15 mouse cellular contexts compared by ENCODE assay signal in the genomic region with DNA sequence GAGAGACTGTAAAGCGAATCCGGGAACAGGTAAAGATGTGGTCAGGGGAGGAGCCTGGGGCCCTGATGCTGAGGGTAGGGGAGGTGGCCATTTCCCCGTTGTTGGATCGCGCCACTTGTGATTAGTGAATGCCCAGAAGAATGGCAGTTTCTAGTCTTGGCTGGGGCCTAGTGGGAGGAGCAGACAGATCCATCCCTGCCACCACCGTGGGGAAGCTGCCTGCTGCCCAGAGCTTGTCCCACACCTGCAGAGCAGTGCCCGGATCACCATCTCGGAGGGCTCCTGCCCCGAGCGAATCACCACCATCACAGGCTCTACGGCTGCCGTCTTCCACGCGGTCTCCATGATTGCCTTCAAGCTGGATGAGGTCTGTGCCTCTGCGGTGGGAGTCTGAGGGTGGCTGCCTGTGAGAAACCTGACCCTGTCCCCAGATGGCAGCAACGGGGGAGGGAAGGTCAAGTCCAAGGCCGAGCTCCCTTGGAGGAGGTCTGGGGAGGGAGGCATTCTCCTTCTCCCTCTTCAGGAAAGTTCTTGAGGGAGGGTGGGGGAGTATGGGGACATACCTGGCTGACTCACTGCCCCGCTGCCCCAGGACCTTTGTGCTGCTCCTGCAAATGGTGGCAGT. TPM values are rescaled to one million over a fixed set of nuclear protein-coding genes. Genes with fewer than 3 reads are reported as not detected.
A peak's percentile ranks its signal among the peaks of the same experiment; 100 is the strongest.
DNase-seq lines count a peak whose midpoint lies in the region; ATAC-seq and TF ChIP-seq lines count a peak whose summit lies in the region.
"Had no signal": no experiment of that assay in that cellular context is flagged by ENCODE, and none has a peak within 500 bp of the region (broad histone marks: within the 10 kb centered on the region; RNA-seq: fewer than 3 reads in every experiment).

No protein-coding gene starts in this region.

- WGBS in embryonic facial prominence, embryonic 12.5 days: 70% methylated on average over 18 of the region's 18 CpGs

- 0 out of 2 replicates have a peak, but pooled peaks cover 8% of the 10 kb centered on the region for H3K27me3 ChIP-seq in embryonic facial prominence, embryonic 12.5 days

- H3K4me1 ChIP-seq in embryonic facial prominence, embryonic 12.5 days: peaks cover 52% of the 10 kb centered on the region

- intact Hi-C loops in gastrocnemius, adult 2 months (cut with DNase I): no loop called here
- intact Hi-C loops in left cerebral cortex, postnatal 4 days (cut with DNase I): no loop called here
- intact Hi-C loops in left cerebral cortex, postnatal 10 days (cut with DNase I): no loop called here

- ATAC-seq in embryonic facial prominence, embryonic 12.5 days (ENCODE audit: insufficient number of reproducible peaks, insufficient read depth, low FRiP score, low TSS enrichment): no peak
- no peak for ATAC-seq in CD4-positive, CD25-positive, alpha-beta regulatory T cell, adult 4 months

- no peak overlapping the region; the same call in 1 of the 2 replicates for H3K9ac ChIP-seq in embryonic facial prominence, embryonic 12.5 days
- H3K9ac ChIP-seq: forebrain, embryonic 12.5 days; limb, embryonic 15.5 days had no signal

- H3K36me3 ChIP-seq in embryonic facial prominence, embryonic 12.5 days: peaks cover 42% of the 10 kb centered on the region

- DNase-seq in gastrocnemius, adult 2 months: peak; percentile 59
- no peak for DNase-seq in gastrocnemius, adult 8-10 months (ENCODE audit: low spot score in 2 of 2)
- peak; percentile 52 for DNase-seq in left cerebral cortex, postnatal 4 days
- no peak for DNase-seq in left cerebral cortex, postnatal 10 days (ENCODE audit: extremely low spot score in 1 of 2, low spot score in 2 of 2)
- DNase-seq in cerebellum, adult 18-20 months: peak; percentile 82 to 86
- DNase-seq in c-Kit-positive CD71-positive TER-119-positive erythroid progenitor cells, embryonic 14.5 days (ENCODE audit: low spot score): no peak
- DNase-seq: heart, adult 18-20 months; lung, adult 18-20 months; right cerebral cortex, postnatal 14 days had no signal

- no peak overlapping the region for H3K4me3 ChIP-seq in gastrocnemius, adult 2 months
- no peak overlapping the region for H3K4me3 ChIP-seq in embryonic facial prominence, embryonic 12.5 days
- H3K4me3 ChIP-seq: forebrain, embryonic 12.5 days; limb, embryonic 15.5 days had no signal

- no peaks in the 10 kb centered on the region for H3K9me3 ChIP-seq in embryonic facial prominence, embryonic 12.5 days
- H3K9me3 ChIP-seq: forebrain, embryonic 12.5 days; limb, embryonic 15.5 days had no signal

- H3K27ac ChIP-seq in gastrocnemius, adult 2 months: peak overlapping the region; percentile 28; the same call in 1 of the 2 replicates
- H3K27ac ChIP-seq in embryonic facial prominence, embryonic 12.5 days: peak overlapping the region; percentile 30; the same call in 1 of the 2 replicates
- H3K27ac ChIP-seq: forebrain, embryonic 12.5 days; limb, embryonic 15.5 days; macrophage had no signal

- no peak overlapping the region for H3K4me2 ChIP-seq in embryonic facial prominence, embryonic 12.5 days (replicated peaks)
- H3K4me2 ChIP-seq: forebrain, embryonic 12.5 days; limb, embryonic 15.5 days had no signal

- no peak for TF ChIP-seq CTCF in gastrocnemius, adult 2 months (IDR thresholded peaks at IDR 0.05)

RNA-seq across cellular contexts. Expression of a gene that starts 5.2 kb away (rescaled TPM):
- total RNA-seq in gastrocnemius, adult 2 months (2021): under 1 TPM in 1 of 2 experiments, not detected in 1; 0.15 TPM
- under 1 TPM in 2 of 4 experiments, not detected in 2; 0.12 to 0.43 TPM for total RNA-seq in gastrocnemius, adult 8-10 months (2022)
- 1 to 10 TPM in 1 of 2 experiments, under 1 TPM in 1; 0.94 to 1.3 TPM for total RNA-seq in left cerebral cortex, postnatal 4 days (2021)
- total RNA-seq in left cerebral cortex, postnatal 10 days (2021): 1 to 10 TPM; 2.2 to 2.8 TPM
- 0.62 and 0.70 TPM in 2 replicates for polyA plus RNA-seq in embryonic facial prominence, embryonic 12.5 days (2016; fragmentation: Nextera tagmentation; extraction: Ambion mirVana)
- not detected for polyA plus RNA-seq in CD4-positive, CD25-positive, alpha-beta regulatory T cell, adult 4 months (2017; shearing (Covaris generic))
- total RNA-seq: heart, adult 18-20 months had no signal
- polyA plus RNA-seq: macrophage had no signal

RNA-seq across cellular contexts. Expression of a gene that starts 7.4 kb away (rescaled TPM):
- 10 to 100 TPM; 63.8 to 69.0 TPM for total RNA-seq in gastrocnemius, adult 2 months (2021)
- 10 to 100 TPM; 49.9 to 70.6 (median 61.3) TPM for total RNA-seq in gastrocnemius, adult 8-10 months (2022)
- 100 to 1,000 TPM; 409 to 418 TPM for total RNA-seq in left cerebral cortex, postnatal 4 days (2021)
- 100 to 1,000 TPM; 222 to 242 TPM for total RNA-seq in left cerebral cortex, postnatal 10 days (2021)
- polyA plus RNA-seq in embryonic facial prominence, embryonic 12.5 days (2016; fragmentation: Nextera tagmentation; extraction: Ambion mirVana): 213 and 222 TPM in 2 replicates
- polyA plus RNA-seq in CD4-positive, CD25-positive, alpha-beta regulatory T cell, adult 4 months (2017; shearing (Covaris generic)): 1 to 10 TPM; 2.9 to 3.1 TPM

RNA-seq across cellular contexts. Expression of a gene that starts 13.0 kb away (rescaled TPM):
- 10 to 100 TPM; 15.9 to 19.8 TPM for total RNA-seq in gastrocnemius, adult 2 months (2021)
- 10 to 100 TPM; 15.2 to 17.8 (median 16.7) TPM for total RNA-seq in gastrocnemius, adult 8-10 months (2022)
- total RNA-seq in left cerebral cortex, postnatal 4 days (2021): 10 to 100 TPM; 70.1 to 71.4 TPM
- 10 to 100 TPM; 55.7 to 59.6 TPM for total RNA-seq in left cerebral cortex, postnatal 10 days (2021)
- 58.5 and 61.3 TPM in 2 replicates for polyA plus RNA-seq in embryonic facial prominence, embryonic 12.5 days (2016; fragmentation: Nextera tagmentation; extraction: Ambion mirVana)
- polyA plus RNA-seq in CD4-positive, CD25-positive, alpha-beta regulatory T cell, adult 4 months (2017; shearing (Covaris generic)): 10 to 100 TPM; 10.5 to 24.2 TPM
- total RNA-seq: monocyte, adult 5-6 weeks had no signal

RNA-seq across cellular contexts. Expression of a gene that starts 13.3 kb away (rescaled TPM):
- total RNA-seq in gastrocnemius, adult 2 months (2021): 1 to 10 TPM; 4.8 to 6.1 TPM
- total RNA-seq in gastrocnemius, adult 8-10 months (2022): 1 to 10 TPM; 2.1 to 3.8 (median 3.3) TPM
- 10 to 100 TPM; 13.3 to 13.8 TPM for total RNA-seq in left cerebral cortex, postnatal 4 days (2021)
- total RNA-seq in left cerebral cortex, postnatal 10 days (2021): 10 to 100 TPM in 1 of 2 experiments, 1 to 10 TPM in 1; 9.7 to 10.3 TPM
- 12.5 and 14.0 TPM in 2 replicates for polyA plus RNA-seq in embryonic facial prominence, embryonic 12.5 days (2016; fragmentation: Nextera tagmentation; extraction: Ambion mirVana)
- polyA plus RNA-seq in CD4-positive, CD25-positive, alpha-beta regulatory T cell, adult 4 months (2017; shearing (Covaris generic)): 10 to 100 TPM; 19.4 to 21.2 TPM

RNA-seq across cellular contexts. Expression of a gene that starts 15.2 kb away (rescaled TPM):
- total RNA-seq in gastrocnemius, adult 2 months (2021): 10 to 100 TPM; 23.9 to 24.7 TPM
- total RNA-seq in gastrocnemius, adult 8-10 months (2022): 10 to 100 TPM; 16.8 to 26.0 (median 20.8) TPM
- total RNA-seq in left cerebral cortex, postnatal 4 days (2021): 10 to 100 TPM; 46.9 to 55.2 TPM
- 10 to 100 TPM; 37.3 to 37.7 TPM for total RNA-seq in left cerebral cortex, postnatal 10 days (2021)
- polyA plus RNA-seq in embryonic facial prominence, embryonic 12.5 days (2016; fragmentation: Nextera tagmentation; extraction: Ambion mirVana): 52.8 and 57.9 TPM in 2 replicates
- polyA plus RNA-seq in CD4-positive, CD25-positive, alpha-beta regulatory T cell, adult 4 months (2017; shearing (Covaris generic)): 10 to 100 TPM; 35.4 to 37.4 TPM

Comparison
In these comparisons a context has a peak if more than half of its experiments do, and no peak if none do; other contexts are left out.
1. DNase-seq: peak in gastrocnemius, adult 2 months (single experiment), left cerebral cortex, postnatal 4 days (single experiment) and cerebellum, adult 18-20 months (2 of 2); none in gastrocnemius, adult 8-10 months (0 of 2), left cerebral cortex, postnatal 10 days (0 of 2) and c-Kit-positive CD71-positive TER-119-positive erythroid progenitor cells, embryonic 14.5 days (single experiment).